Mouse (Mus musculus): Measurements from ENCODE around the gene Gm21983. TPM values are rescaled to one million over a fixed set of nuclear protein-coding genes. Genes with fewer than 3 reads are reported as not detected.
A peak's percentile ranks its signal among the peaks of the same experiment; 100 is the strongest.

The Gm21983 gene
- polyA plus RNA-seq (2015; fragmentation: Nextera tagmentation; extraction: Ambion mirVana), result not detected in 2 replicates

GRCm38 (mm10) chr7:27180837-27181695 lies at the start of gene Gm21983, which contains the start of gene Mia:
Gm21983 (minus strand) TSS chr7:27181086.
Mia (minus strand) TSS chr7:27181157.
- Histone ChIP-seq H3K4me1 (peaks cover 19% of the 10 kb centered on the region), H3K4me3 (no peak within 1 kb of the TSS), H3K9me3 (no peaks in the 10 kb centered on the region), H3K27ac (replicated peaks) (peak within 1 kb of the TSS; percentile 96; the same call in 1 of the 2 replicates), H3K4me2 (replicated peaks) (no peak within 1 kb of the TSS), H3K27me3 (no peaks in the 10 kb centered on the region), H3K36me3 (peaks cover 28% of the 10 kb centered on the region), H3K9ac (replicated peaks) (no peak within 1 kb of the TSS)
- 74% methylated on average over 14 of the region's 14 CpGs for WGBS
- ATAC-seq (replicated peaks), result no peak

- peak overlapping the region; percentile 77 for H3K4me2 ChIP-seq (replicated peaks)
- 16% methylated on average over 6 of the region's 6 CpGs for WGBS
- H3K9ac ChIP-seq (replicated peaks), result peak overlapping the region; percentile 92
- H3K4me3 ChIP-seq, result peak overlapping the region; percentile 86
- 0 out of 2 replicates have a peak, but pooled peaks have one; percentile 2 for ATAC-seq (replicated peaks)
- no peaks in the 10 kb centered on the region for H3K9me3 ChIP-seq
- H3K27ac ChIP-seq (replicated peaks), result peak overlapping the region; percentile 81
- no peaks in the 10 kb centered on the region for H3K27me3 ChIP-seq
- no peaks in the 10 kb centered on the region for H3K36me3 ChIP-seq
- peaks cover 50% of the 10 kb centered on the region for H3K4me1 ChIP-seq
Observed at GRCm38 (mm10) chr7:27228865-27229264, 48.0 kb upstream of the Gm21983 start.

- H3K27ac ChIP-seq (replicated peaks), result peak within 1 kb of the TSS; percentile 81
- no peaks in the 10 kb centered on the region for H3K36me3 ChIP-seq
- H3K9ac ChIP-seq (replicated peaks), result peak within 1 kb of the TSS; percentile 92
- H3K4me1 ChIP-seq, result peaks cover 50% of the 10 kb centered on the region
- under 1% methylated on average over 49 of the region's 49 CpGs for WGBS
- H3K4me2 ChIP-seq (replicated peaks), result peak within 1 kb of the TSS; percentile 77
- no peaks in the 10 kb centered on the region for H3K9me3 ChIP-seq
- peak; percentile 81 for ATAC-seq (replicated peaks)
- peak within 1 kb of the TSS; percentile 86 for H3K4me3 ChIP-seq
- no peaks in the 10 kb centered on the region for H3K27me3 ChIP-seq
Observed at GRCm38 (mm10) chr7:27228281-27228821, 47.5 kb upstream of the Gm21983 start, which contains the start of gene Itpkc. Itpkc (minus strand) TSS chr7:27228661.

GRCm38 (mm10) chr7:27227676-27228075 lies 46.8 kb upstream of the Gm21983 start:
- peaks cover 52% of the 10 kb centered on the region for H3K4me1 ChIP-seq
- peak overlapping the region; percentile 86 for H3K4me3 ChIP-seq
- H3K27me3 ChIP-seq, result no peaks in the 10 kb centered on the region
- peak; percentile 1; the same call in 1 of the 2 replicates for ATAC-seq (replicated peaks)
- WGBS, result 3% methylated on average over 10 of the region's 10 CpGs
- peaks cover 2% of the 10 kb centered on the region; the same call in 1 of the 2 replicates for H3K36me3 ChIP-seq
- H3K9ac ChIP-seq (replicated peaks), result peak overlapping the region; percentile 92
- H3K9me3 ChIP-seq, result no peaks in the 10 kb centered on the region
- peak overlapping the region; percentile 81 for H3K27ac ChIP-seq (replicated peaks)
- peak overlapping the region; percentile 77 for H3K4me2 ChIP-seq (replicated peaks)

- H3K27ac ChIP-seq (replicated peaks), result no peak overlapping the region
- H3K4me1 ChIP-seq, result peaks cover 52% of the 10 kb centered on the region
Observed at GRCm38 (mm10) chr7:27227276-27227675, 46.4 kb upstream of the Gm21983 start.

GRCm38 (mm10) chr7:27224877-27225575 lies 44.1 kb upstream of the Gm21983 start:
- Histone ChIP-seq H3K4me3 (peak overlapping the region; percentile 86), H3K36me3 (peaks cover 2% of the 10 kb centered on the region; the same call in 1 of the 2 replicates), H3K9ac (replicated peaks) (peak overlapping the region; percentile 92), H3K4me1 (peaks cover 52% of the 10 kb centered on the region), H3K9me3 (no peaks in the 10 kb centered on the region), H3K27me3 (no peaks in the 10 kb centered on the region), H3K4me2 (replicated peaks) (peak overlapping the region; percentile 77), H3K27ac (replicated peaks) (no peak overlapping the region)
- 67% methylated on average over 11 of the region's 11 CpGs for WGBS
- no peak for ATAC-seq (replicated peaks)

More at GRCm38 (mm10) chr7:27227276-27227675, 46.4 kb upstream of the Gm21983 start:
- ATAC-seq (replicated peaks), result no peak
- H3K36me3 ChIP-seq, result peaks cover 2% of the 10 kb centered on the region; the same call in 1 of the 2 replicates
- H3K9me3 ChIP-seq, result no peaks in the 10 kb centered on the region
- no peaks in the 10 kb centered on the region for H3K27me3 ChIP-seq
- WGBS, result 23% methylated on average over 9 of the region's 9 CpGs
- peak overlapping the region; percentile 77 for H3K4me2 ChIP-seq (replicated peaks)
- H3K9ac ChIP-seq (replicated peaks), result peak overlapping the region; percentile 92
- H3K4me3 ChIP-seq, result peak overlapping the region; percentile 86

- no peak for ATAC-seq (replicated peaks)
Observed at GRCm38 (mm10) chr7:27222538-27222937, 41.7 kb upstream of the Gm21983 start.

GRCm38 (mm10) chr7:27221939-27222338 lies 41.1 kb upstream of the Gm21983 start:
- H3K36me3 ChIP-seq, result peaks cover 14% of the 10 kb centered on the region; the same call in 1 of the 2 replicates
- ATAC-seq (replicated peaks), result no peak
- H3K27ac ChIP-seq (replicated peaks), result no peak overlapping the region
- peaks cover 39% of the 10 kb centered on the region for H3K4me1 ChIP-seq
- no peak overlapping the region for H3K4me2 ChIP-seq (replicated peaks)
- WGBS, result 86% methylated on average over 6 of the region's 6 CpGs
- no peak overlapping the region for H3K9ac ChIP-seq (replicated peaks)
- H3K9me3 ChIP-seq, result no peaks in the 10 kb centered on the region
- H3K4me3 ChIP-seq, result no peak overlapping the region
- H3K27me3 ChIP-seq, result no peaks in the 10 kb centered on the region

More at GRCm38 (mm10) chr7:27222538-27222937, 41.7 kb upstream of the Gm21983 start:
- Histone ChIP-seq H3K4me2 (replicated peaks) (no peak overlapping the region), H3K36me3 (peaks cover 13% of the 10 kb centered on the region; the same call in 1 of the 2 replicates), H3K9ac (replicated peaks) (no peak overlapping the region), H3K9me3 (no peaks in the 10 kb centered on the region), H3K4me3 (no peak overlapping the region), H3K27me3 (no peaks in the 10 kb centered on the region), H3K4me1 (peaks cover 45% of the 10 kb centered on the region), H3K27ac (replicated peaks) (no peak overlapping the region)
- WGBS, result 82% methylated on average over 1 of the region's 1 CpGs

GRCm38 (mm10) chr7:27219937-27220336 lies 39.1 kb upstream of the Gm21983 start:
- Histone ChIP-seq H3K4me2 (replicated peaks) (no peak overlapping the region), H3K27me3 (no peaks in the 10 kb centered on the region), H3K4me3 (no peak overlapping the region), H3K27ac (replicated peaks) (no peak overlapping the region), H3K9ac (replicated peaks) (no peak overlapping the region), H3K9me3 (no peaks in the 10 kb centered on the region), H3K4me1 (peaks cover 19% of the 10 kb centered on the region), H3K36me3 (peaks cover 24% of the 10 kb centered on the region)
- WGBS, result 90% methylated on average over 11 of the region's 11 CpGs
- ATAC-seq (replicated peaks), result no peak

GRCm38 (mm10) chr7:27218586-27218985 lies 37.7 kb upstream of the Gm21983 start:
- Histone ChIP-seq H3K9ac (replicated peaks) (no peak overlapping the region), H3K4me3 (no peak overlapping the region), H3K9me3 (no peaks in the 10 kb centered on the region), H3K4me1 (peaks cover 6% of the 10 kb centered on the region), H3K4me2 (replicated peaks) (no peak overlapping the region), H3K36me3 (peaks cover 34% of the 10 kb centered on the region), H3K27ac (replicated peaks) (no peak overlapping the region), H3K27me3 (no peaks in the 10 kb centered on the region)
- ATAC-seq (replicated peaks), result no peak
- 89% methylated on average over 7 of the region's 7 CpGs for WGBS

- H3K27me3 ChIP-seq, result no peaks in the 10 kb centered on the region
- H3K9me3 ChIP-seq, result no peaks in the 10 kb centered on the region
- no peak overlapping the region for H3K4me3 ChIP-seq
- no peak overlapping the region for H3K27ac ChIP-seq (replicated peaks)
- 79% methylated on average over 2 of the region's 2 CpGs for WGBS
- no peak for ATAC-seq (replicated peaks)
- H3K36me3 ChIP-seq, result peaks cover 69% of the 10 kb centered on the region
- no peak overlapping the region for H3K9ac ChIP-seq (replicated peaks)
- no peak overlapping the region for H3K4me2 ChIP-seq (replicated peaks)
- no peaks in the 10 kb centered on the region for H3K4me1 ChIP-seq
Observed at GRCm38 (mm10) chr7:27212626-27213025, 31.7 kb upstream of the Gm21983 start.
